Mouse (Mus musculus): Measurements from ENCODE around the gene Scn3b. TPM values are rescaled to one million over a fixed set of nuclear protein-coding genes. Genes with fewer than 3 reads are reported as not detected.

Scn3b gene
- polyA plus RNA-seq (2017; shearing (Covaris generic)), result 0.20 TPM

DNA sequence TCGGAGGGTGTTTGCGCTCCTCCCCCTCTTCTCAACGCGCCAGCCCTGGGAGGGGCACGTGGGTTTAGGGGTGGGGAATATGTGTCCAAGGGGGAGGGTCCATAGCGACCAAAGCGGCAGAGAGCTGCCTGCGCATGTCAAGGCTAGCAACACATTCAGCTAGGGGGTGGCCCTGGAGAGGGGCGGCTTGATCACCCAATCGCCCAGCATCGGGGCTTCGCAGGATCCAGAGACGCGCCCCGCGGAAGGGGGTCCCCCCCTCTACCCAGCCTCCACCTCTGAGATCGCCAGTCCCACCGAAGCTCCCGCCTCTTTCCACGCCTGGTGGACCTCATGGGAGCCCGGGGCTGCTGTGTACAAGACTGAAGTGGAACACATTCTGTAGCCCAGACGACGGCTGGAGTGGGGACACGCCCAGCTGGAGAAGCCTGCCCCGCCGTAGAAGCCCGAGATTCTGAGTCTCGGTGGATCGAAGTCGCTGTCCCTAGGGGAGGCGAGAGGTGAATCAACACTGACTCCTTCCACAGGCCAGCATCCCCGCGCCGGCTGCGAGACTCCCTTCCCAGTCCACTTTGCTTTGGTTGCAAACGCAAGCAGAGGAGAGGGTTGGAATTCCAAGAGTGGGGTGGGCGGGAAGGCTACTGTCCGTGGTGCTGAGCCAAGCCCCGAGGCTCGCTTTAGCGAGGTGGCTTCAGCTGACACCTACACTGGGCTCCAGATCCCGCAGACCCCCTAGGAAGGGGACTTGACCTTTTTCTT lies at the start of gene Scn3b:
Scn3b (plus strand) TSS at position 115 of the 759 bp plus-strand sequence.

Other genes with a start within 250 kb of the Scn3b start
- gene Olfr981, start 247.8 kb upstream of the Scn3b start, polyA plus RNA-seq (2017; shearing (Covaris generic)), result not detected
- 0.09 TPM for gene Olfr982, start 195.4 kb upstream of the Scn3b start, polyA plus RNA-seq (2017; shearing (Covaris generic))
- not detected for gene Olfr983, start 175.6 kb upstream of the Scn3b start, polyA plus RNA-seq (2017; shearing (Covaris generic))
- 0.09 TPM for gene Olfr984, start 155.0 kb upstream of the Scn3b start, polyA plus RNA-seq (2017; shearing (Covaris generic))
- gene Olfr985, start 139.0 kb upstream of the Scn3b start, polyA plus RNA-seq (2017; shearing (Covaris generic)), result not detected
- not detected for gene Tmem225, start 121.1 kb upstream of the Scn3b start, polyA plus RNA-seq (2017; shearing (Covaris generic))
- gene Olfr986, start 88.3 kb upstream of the Scn3b start, polyA plus RNA-seq (2017; shearing (Covaris generic)), result not detected
- 1.6 TPM for gene Zfp202, start 76.9 kb upstream of the Scn3b start, polyA plus RNA-seq (2017; shearing (Covaris generic))